Mouse (Mus musculus): ENCODE measurements around the gene Lrguk.

Gene Lrguk

DNA sequence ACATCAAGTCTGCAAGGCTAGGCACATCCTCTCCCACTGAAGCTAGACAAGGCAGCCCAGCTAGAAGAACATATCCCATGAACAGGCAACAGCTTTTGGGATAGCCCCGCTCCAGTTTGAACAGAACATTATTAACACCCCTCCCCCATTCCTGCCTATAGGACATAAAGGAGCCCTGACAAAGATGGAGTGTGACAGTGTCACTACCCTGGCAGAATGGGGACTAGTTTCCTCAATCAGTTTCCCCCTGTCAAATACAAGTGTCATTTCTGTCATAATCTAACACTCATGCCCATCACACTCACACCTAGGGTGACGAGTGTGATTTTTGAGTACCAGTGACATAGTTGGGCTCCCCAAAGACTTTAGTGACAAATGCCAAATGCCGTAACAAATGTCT is 118.8 kb downstream of the Lrguk start:
- DNase-seq (ENCODE audit: low spot score in 2 of 2), result no peak

DNA sequence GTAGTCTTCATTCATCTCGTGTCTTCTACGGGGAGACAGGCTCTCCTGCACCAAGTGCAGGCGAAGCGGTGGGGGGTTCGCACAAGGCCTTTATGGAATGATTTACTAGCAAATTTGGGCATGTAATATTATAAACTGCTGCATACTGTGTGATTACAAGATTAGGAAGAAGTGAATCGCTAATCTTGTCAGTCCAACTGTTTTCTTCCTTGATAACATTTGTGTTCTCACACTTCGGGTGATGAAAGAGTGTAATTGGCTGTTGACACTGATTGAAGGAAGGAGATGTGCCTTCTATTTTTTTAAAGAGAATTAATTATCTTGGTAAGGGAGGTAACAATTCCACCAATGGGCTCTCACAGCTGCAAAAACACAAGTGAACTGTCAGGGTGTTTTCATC is 119.4 kb downstream of the Lrguk start:
- DNase-seq (ENCODE audit: low spot score in 2 of 2), result no peak

DNA sequence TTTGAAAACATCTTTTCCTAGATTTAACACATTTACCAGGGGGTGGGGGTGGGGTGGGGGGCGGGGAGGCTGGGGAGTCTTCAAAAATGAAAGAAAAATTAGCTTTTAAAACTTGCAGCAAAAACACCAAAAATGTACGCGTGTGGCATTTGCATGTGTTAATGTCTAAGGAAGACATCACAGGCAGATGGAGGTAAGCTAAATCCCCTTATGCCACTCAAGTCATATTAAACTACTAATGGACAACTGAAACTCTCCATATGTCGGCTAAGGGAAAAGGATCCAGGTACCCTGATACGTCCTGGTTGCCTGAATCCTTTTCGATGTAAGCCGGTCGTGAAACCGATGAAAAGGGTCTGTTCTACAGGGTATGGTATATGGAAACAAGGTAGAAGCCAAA is 119.8 kb downstream of the Lrguk start:
- no peak for DNase-seq (ENCODE audit: low spot score in 2 of 2)

DNA sequence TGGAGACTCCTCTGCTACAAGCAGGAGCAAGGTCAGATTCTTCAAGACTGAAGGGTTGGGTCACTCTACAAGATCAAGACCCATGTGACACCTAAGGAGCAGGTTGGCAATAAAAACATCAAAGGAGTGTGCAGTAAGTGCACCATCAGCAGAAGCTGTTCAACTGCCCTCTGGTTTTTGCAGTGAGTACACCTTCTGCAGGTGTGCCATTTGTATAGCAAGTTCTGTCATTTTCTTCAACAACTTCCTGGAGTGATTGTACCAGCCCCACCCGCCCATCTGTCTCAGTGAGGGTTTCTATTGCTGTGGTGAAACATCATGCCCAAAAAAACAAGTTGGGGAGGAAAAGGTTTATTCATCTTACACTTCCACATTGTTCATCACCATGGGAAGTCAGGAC is 120.6 kb downstream of the Lrguk start:
- no peak for DNase-seq (ENCODE audit: low spot score in 2 of 2)

DNA sequence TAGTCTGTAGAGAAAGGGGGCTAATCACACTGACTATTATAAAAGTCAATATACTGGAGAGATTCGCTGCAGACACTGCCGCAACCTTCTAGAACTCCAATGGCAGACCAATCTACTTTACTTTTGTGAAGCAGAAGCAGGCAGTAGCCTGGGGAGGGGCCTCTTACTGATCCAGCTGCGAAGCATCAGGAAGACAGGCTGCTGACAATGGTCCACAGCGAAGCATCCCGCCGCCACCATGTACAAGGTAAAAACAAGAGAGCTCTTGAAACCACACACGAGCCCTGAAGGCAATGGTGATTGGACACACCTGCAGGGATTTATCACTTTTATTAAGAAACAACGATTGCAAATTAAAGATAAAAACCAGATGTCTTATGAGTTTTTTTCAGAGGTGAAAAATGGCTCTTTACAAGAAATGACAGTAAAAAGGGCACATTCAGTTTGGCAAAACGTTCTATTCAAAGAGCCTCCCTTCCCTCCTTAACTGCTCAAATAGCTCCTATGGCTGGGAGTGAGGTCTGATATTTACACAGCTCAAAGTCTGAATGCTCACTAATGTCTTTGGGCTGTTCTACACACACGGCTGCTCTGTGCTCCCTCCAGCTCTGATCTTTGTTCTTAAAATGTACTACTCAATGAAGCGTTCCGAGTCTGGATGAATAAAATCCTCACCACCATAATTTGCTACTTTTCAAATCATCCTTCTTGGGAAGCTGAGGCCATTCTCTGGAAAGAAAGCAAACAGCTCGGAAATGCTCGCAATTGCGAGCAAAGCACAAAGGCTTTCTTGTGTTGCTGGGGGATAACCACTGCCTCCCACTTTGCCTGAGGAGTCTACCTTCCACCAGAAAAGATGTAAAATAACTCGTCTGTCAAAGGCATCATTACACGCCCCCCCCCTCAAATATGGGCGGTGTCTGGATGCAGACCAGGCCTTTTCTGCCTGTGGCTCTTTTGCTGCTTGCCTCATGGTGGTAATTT is 124.1 kb downstream of the Lrguk start:
- DNase-seq (ENCODE audit: low spot score in 2 of 2), result no peak

DNA sequence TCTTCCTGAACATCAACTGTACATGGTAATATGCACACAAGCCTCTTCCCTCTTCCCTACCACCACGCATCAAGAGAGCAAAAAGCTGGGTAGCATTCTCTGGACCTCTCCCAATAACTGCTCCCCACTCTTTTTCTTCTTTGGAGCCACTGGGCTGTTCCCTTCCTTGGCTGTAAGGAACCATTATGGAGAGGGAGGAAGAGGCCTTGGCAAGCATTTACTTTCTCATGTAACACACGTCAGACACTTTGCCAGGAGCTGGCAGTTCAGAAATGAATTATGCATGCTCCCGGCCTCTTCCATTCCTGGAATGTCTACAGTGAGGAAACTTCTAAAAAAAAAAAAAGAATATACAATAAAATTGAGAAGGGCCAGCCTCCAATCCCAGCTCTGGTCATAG is 125.0 kb downstream of the Lrguk start:
- peak; percentile 25 to 29 for DNase-seq (ENCODE audit: low spot score in 2 of 2)

DNA sequence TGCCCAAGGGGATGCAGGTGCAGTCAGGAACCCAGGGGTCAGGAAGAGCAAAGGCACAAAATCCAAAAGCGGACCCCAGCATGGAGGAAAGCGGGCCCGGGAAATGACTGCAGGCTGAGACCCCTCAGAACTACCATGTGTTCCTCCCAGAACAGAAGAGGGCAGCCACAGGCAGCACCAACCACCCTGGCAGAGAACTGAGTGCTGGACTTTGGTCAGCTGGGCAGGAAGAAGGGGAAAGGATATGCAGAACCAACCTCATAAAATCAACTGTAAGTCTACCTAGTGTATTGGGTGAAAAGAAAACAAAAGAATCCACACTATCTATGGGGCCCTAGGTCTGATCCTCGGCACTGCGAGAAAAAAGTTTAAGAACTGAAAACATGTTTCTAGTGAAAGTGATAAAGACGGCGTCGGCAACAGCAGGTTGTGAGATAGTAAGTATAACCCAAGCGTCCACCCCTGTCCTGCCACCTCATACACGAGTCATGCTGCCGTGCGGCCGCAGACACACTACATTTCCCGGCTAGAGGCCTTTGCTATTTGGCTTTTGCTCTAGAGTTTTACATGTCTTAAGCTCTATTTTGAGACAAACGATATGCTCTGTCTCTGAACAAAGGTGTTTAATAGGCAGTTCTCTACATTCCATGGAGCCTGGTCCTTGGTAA is 126.0 kb downstream of the Lrguk start:
- no peak for DNase-seq (ENCODE audit: low spot score in 2 of 2)

DNA sequence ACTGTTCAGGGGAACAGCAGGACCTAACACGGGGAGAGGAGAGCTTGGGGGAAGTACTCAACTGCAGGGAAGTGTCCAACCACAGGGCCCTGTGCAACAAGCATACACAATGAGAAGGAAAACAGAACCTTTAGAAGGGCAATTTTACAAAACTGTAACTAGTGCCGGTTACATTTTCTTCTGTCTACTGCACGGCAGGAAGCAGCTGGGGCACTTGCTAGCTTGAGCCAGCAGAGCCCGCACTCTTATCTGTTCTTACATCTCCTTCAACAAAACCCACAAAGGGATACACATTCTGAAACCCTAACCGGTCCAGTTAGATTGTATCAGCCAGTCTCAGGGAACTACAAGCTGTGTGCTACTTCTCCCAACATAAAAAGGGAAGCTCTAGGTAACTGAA is 126.8 kb downstream of the Lrguk start:
- DNase-seq (ENCODE audit: low spot score in 2 of 2), result no peak

DNA sequence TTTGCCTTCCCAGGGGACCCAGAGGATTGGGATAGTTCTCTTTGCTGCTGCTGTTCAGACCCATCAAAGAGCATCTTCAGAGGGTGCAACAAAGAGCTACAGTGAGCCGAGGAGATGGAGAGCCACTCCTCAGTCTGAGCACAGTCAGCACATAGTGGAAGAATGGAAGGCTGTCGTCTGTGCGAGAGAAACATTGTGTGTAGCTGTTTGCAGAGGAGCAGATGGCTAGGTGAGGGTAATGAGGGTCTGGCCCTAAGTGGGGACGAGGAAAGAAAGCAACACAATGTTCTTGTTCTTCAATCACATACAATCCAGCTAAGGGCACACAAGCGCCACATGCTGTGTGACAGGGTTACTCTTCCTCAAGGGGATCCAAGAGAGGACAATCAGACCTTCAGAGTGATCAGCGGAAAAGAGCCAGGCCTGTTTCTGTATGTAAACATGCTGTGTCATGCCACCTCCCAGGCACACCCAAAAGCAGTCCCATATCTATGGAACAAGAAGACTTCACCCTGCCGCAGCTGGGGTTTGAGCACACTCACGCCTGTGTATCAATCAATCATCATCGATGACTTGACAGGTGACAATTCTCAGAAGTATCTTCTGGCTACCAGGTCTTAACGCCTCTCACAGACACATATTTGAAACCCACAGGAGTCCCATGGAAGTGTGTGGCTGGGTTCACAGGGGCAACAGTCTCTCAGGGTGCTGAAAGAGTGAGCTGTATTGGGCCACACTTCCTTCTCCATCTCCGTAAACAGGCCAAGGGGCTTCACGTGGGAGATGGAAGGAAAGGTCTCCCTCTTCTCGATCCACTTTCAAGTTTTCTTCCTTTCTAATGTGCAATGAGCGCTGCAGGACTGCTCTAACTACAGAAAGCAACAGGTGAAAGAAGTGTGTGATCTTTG is 127.8 kb downstream of the Lrguk start:
- DNase-seq (ENCODE audit: low spot score in 2 of 2), result no peak

DNA sequence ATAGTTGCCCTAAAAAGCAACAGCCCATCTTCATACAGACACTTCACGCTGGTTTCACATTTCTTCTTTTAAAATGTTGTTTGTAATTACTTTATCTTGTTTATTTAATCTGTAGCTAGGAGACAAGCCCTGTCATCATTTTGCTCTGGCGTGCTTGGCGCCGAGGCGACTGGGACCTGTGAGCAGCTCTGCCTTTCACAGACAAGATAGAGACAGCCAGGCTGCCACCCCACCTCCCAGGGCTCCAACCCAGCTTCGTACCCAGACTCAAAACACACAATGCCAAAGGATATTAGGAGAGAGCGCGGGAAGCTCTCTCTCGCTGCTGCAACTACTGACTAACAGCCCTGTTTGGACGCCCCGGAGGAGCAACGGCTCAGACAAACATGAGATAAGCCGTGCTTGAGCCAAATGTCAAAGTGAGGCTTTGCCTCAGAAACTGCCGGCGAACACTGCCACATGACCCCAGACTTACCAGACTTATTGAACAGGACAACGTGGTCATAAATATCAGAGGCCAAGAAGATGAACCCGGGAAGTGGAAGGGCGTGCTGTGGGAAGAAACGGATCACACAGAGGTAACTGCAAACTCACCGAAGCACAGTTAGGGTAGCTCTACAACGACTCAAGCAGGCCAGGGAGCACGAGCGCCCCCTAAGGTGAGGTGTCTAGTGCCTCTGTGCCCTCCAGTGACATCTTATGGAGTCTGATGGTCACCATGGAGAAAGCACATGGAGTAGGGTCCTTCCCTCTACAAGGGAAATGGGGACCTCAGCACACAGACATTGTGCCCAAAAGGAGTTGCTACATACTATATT is 131.0 kb downstream of the Lrguk start:
- DNase-seq (ENCODE audit: low spot score in 2 of 2), result no peak

DNA sequence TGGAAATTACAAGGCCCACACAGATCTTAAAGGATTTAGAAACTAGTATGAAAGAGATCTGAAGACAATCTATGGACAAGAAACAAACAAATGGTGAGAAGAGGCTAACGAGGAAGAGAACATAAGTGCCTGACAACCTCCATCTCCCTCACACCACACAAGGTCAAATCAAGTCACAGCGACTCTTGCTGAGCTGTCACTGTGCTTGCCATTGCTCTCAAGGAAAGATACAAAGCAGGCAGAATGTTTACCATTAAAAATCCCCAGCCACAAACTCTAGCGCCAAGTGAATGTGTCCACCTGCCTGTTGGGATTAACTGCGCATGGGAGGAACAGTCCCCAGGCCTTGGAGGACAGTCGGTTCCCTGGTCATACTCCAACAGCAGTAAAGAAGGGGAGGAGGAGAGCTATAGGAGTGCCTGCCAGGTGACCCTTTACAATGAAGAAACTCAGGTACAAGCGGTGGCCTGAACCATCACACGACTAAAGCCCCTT is 131.6 kb downstream of the Lrguk start:
- DNase-seq (ENCODE audit: low spot score in 2 of 2), result no peak

DNA sequence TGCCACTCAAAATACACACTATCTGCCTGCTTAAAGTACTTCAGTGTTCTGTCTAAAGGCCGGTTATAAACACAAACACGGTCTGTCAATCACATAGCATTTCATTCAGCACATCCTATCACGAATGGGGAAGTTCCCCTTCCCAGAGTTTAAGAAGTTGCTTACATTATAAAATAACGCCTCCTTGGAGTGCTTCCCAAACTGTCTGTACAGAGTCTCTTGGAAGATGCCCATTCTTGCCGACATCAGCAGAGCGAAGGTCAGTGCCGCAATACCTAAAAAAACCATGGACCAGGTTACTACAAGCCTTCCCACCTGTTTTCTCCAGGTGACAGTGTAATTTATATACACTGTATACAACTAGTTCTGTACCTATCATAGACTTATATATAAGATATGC is 132.3 kb downstream of the Lrguk start:
- DNase-seq (ENCODE audit: low spot score in 2 of 2), result no peak

DNA sequence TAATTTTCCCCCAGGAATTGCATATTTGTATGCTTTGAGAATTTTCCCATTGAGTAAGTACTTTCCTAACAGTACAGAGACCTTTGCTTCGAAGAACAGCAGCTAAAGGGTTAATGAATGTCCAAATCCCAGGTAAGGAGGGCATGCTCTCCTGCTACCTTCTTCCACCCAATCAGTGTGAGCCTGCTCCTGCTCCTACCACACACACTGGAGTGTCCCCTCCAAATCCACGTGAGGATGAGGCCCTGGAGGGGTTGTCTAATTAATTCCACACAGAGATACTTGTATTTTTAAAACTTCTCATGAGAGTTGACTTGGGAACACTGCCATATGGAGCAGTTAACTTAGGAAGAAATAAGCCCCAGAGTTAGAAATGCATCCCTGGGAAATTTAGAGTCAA is 133.4 kb downstream of the Lrguk start:
- no peak for DNase-seq (ENCODE audit: low spot score in 2 of 2)

DNA sequence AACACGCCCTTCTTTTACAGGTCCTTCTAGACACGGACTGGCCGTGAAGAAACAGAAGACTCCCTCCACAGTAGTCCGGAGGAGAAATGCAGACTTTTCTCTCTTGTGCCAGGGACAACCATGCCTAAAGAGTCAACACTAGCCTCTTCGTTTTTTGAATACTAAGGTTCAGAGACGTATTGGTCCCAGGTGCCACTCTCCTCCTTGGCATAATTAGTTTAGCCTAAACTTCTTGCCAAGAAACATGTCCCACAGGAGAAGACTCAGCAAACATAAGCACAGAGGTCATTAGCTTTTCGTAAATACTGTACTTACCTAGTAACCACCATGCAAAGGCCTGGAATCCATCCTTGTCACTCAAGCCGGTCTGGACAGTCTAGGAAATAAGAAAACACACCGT is 133.8 kb downstream of the Lrguk start:
- no peak for DNase-seq (ENCODE audit: low spot score in 2 of 2)

DNA sequence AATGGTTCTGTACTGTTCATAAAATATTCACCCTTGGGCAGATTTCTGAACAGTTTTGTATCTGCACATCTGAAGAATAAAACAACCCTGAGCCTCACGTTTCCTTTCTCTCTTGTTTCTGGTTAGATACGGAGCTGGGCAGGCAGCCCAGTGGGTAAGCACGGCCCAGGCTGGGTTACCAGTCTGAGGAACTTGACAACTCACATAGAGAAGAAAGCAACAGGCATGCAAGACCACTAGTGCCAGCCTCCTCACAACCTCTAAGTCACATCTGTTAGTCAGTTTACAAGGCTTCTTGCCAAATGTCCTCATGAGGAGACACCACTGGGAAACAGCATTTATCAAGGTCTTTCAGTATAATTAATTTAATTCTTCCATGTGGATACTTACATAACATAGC is 139.6 kb downstream of the Lrguk start:
- no peak for DNase-seq (ENCODE audit: low spot score in 2 of 2)

DNA sequence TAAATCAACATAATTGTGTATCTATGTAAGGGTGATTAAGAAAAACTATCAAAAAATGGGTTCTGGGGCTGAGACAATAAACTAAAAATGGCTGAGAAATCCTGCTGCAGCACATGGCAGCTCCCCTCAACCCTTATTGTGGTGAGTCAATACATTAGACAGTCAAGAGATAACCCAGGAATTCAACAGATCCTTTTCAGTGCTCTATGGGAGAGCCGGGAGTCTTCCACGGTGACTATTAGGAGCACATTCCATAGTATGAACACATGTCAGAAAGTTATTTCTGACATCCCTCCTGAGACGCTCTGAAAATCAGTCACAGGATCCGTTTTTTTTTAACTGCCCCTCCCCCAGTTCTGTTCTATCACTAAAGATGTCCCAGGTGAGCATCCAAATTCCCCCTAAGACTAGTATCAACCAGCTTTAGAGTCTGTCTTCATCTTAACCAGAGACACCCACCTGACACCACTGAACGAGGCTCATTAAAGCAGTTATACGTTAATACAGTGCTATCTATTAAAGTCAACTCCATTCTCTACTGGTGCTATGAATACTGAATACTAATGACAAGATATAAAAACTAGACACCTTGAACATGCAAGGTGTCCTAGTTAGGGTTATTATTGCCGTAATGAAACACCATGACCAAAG is 141.7 kb downstream of the Lrguk start:
- DNase-seq (ENCODE audit: low spot score in 2 of 2), result no peak

DNA sequence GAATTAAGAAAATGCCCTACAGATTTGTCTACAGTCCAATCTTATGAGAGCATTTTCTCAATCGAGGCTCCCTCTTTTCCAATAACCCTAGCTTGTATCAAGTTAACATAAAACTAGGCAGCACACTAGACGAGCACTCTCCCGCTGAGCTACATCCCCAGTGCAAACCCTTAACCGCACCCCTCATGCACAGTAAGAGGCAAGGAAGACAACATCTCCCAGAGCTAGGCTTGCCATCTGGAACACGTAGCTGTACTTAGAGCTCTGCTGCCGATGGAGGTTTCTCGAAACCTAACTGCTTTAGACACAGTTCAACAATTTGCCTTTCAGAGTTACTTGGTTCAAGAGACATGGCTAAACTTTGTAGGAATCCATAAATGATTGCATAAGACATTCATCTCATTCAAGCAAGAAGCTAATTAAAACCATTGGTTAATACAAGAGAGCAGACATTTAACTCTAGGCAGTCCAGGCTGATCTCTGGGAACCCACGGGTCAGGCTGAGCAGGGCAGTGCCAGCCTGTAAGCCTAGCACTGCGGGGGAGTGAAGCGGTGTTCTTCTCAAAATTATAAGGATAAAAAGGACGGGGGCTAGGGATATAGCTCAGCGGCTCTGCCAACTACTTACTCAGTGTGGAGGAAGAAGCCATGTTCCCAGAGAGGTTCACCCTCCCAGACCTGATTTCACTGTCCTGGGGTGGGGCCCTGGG is 142.7 kb downstream of the Lrguk start:
- DNase-seq (ENCODE audit: low spot score in 2 of 2), result no peak

DNA sequence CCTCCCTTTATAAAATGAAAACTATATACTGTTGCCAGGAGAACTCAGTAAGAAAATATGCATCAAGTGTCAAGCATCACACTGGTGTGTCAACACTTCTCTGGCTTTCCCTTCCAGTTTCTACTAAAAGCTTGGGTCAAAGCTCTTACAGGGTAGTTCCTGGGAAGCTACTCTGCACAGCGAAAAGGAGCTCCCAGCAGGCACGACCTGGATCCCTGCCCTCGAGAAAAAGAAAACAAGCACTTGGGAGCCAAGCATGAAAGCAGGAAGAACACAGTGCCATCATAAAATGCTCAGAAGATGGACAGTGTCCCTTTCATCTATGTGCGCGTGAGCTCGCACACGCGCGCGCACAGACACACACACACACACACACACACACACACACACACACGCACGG is 144.0 kb downstream of the Lrguk start:
- DNase-seq (ENCODE audit: low spot score in 2 of 2), result no peak

DNA sequence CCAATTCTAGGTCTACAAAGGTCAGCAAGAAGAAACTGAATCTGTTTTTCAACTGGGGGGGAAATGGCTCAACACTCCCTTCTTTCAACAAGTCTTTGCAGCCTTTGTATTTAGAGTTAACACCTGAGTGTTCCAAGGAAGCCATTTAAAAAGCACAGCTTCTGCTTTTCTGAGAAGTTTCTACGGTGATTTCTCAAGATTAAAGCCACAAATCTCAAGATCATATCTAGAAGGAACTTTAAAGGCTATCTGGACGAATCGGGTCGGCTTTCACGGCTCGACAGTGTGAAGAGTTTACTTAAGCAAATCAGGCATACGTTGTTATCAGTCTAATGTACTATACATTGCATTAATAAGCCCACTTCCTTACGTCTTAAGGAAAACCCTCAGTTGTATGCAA is 145.5 kb downstream of the Lrguk start:
- DNase-seq (ENCODE audit: low spot score in 2 of 2), result no peak
